Mouse (Mus musculus) liver, postnatal 0 days (tissue): ENCODE measurements around the gene Pde10a. TPM values are rescaled to one million over a fixed set of nuclear protein-coding genes. Genes with fewer than 3 reads are reported as not detected.

Source experiments
- ATAC-seq: fragments of 200-750 bp; cut with Nextera tagmentation; 2 replicates; pipeline ENCODE4 v1.8.0; 2017; ENCODE audit warnings: mild to moderate bottlenecking, moderate library complexity
- DNase-seq: peaks from one replicate; pipeline ENCODE4 v3.0.0-alpha.2; 2016
- H3K27ac ChIP-seq: fragments of 300-500 bp; sonication (generic); 2 replicates; pipeline ENCODE4 v1.5.1; 2014; ENCODE audit warnings: antibody characterized with exemption, moderate library complexity, mild to moderate bottlenecking, low read depth
- H3K27me3 ChIP-seq: fragments of 300-500 bp; sonication (generic); 2 replicates; pipeline ENCODE4 v1.6.1; 2014; ENCODE audit warnings: low read length, control low read depth, mixed read lengths; ENCODE audit not compliant: insufficient read depth
- H3K36me3 ChIP-seq: fragments of 300-500 bp; sonication (generic); replicated peaks from 2 replicates; pipeline ENCODE4 v1.6.1; 2014; ENCODE audit warnings: mild to moderate bottlenecking, control low read depth, low read length, moderate library complexity, mixed read lengths; ENCODE audit not compliant: insufficient read depth
- H3K4me1 ChIP-seq: fragments of 300-500 bp; sonication (generic); 2 replicates; pipeline ENCODE4 v1.6.1; 2014; ENCODE audit warnings: antibody characterized with exemption, mild to moderate bottlenecking, control low read depth; ENCODE audit not compliant: insufficient read depth
- H3K4me2 ChIP-seq: fragments of 300-500 bp; sonication (generic); 2 replicates; pipeline ENCODE4 v1.6.1; 2014; ENCODE audit warnings: low read depth, mild to moderate bottlenecking, low read length, moderate library complexity, mixed read lengths
- H3K4me3 ChIP-seq: fragments of 300-500 bp; sonication (generic); 2 replicates; pipeline ENCODE4 v1.5.1; 2014; ENCODE audit warnings: low read depth, low read length
- H3K9ac ChIP-seq: fragments of 300-500 bp; sonication (generic); replicated peaks from 2 replicates; pipeline ENCODE4 v1.6.1; 2014; ENCODE audit warnings: mild to moderate bottlenecking, moderate library complexity
- H3K9me3 ChIP-seq: fragments of 300-500 bp; sonication (generic); 2 replicates; pipeline ENCODE4 v1.6.1; 2016; ENCODE audit warnings: mild to moderate bottlenecking, control low read depth, low read length, mixed read lengths
- CTCF ChIP-seq: sonication (generic); IDR thresholded peaks from 2 replicates; pipeline ENCODE4 v1.5.1; 2016; ENCODE audit warnings: antibody characterized with exemption, low read depth
- EP300 ChIP-seq: IDR thresholded peaks from 2 replicates; pipeline ENCODE4 v1.6.1; 2016; ENCODE audit warnings: antibody characterized with exemption, low read depth, mild to moderate bottlenecking
- WGBS: fragments of 180-500 bp; shearing (Covaris S2); extraction: QIAGEN DNeasy Blood & Tissue Kit; methylation state at CpG from one replicate; pipeline ENCODE4 v1.1.7; 2014; ENCODE audit not compliant: insufficient replicate concordance; 5-methylcytosine and 5-hydroxymethylcytosine counted together
- polyA plus RNA-seq: library from polyadenylated mRNA; unstranded; fragments of >200 nt; fragmentation: Nextera tagmentation; extraction: Ambion mirVana; gene quantifications from 2 replicates; pipeline ENCODE4 v1.2.1, GENCODE M21; 2015

The Pde10a gene
- polyA plus RNA-seq, 1 experiment from 2014 or later, result 0.90 TPM

GRCm38 (mm10) chr17:8552346-8553035, 27.3 kb downstream of the Pde10a start:
- H3K36me3 ChIP-seq, result no peaks in the 10 kb centered on the region
- no peak for DNase-seq
- no peak for TF ChIP-seq CTCF
- TF ChIP-seq EP300, result no peak
- no peaks in the 10 kb centered on the region for H3K4me1 ChIP-seq
- no peak overlapping the region for H3K27ac ChIP-seq
- no peak overlapping the region for H3K4me2 ChIP-seq
- 0 out of 2 replicates have a peak, but pooled peaks cover 4% of the 10 kb centered on the region for H3K27me3 ChIP-seq
- H3K9ac ChIP-seq, result no peak overlapping the region
- no peaks in the 10 kb centered on the region for H3K9me3 ChIP-seq
- 66% methylated on average over 8 of the region's 8 CpGs for WGBS
- no peak overlapping the region for H3K4me3 ChIP-seq
- no peak for ATAC-seq

GRCm38 (mm10) chr17:8553601-8554000, 28.4 kb downstream of the Pde10a start:
- ATAC-seq (no peak), DNase-seq (no peak)
- Histone ChIP-seq H3K4me1 (no peaks in the 10 kb centered on the region), H3K4me2 (no peak overlapping the region), H3K27ac (no peak overlapping the region), H3K9me3 (no peaks in the 10 kb centered on the region), H3K27me3 (0 out of 2 replicates have a peak, but pooled peaks cover 4% of the 10 kb centered on the region), H3K36me3 (no peaks in the 10 kb centered on the region), H3K4me3 (no peak overlapping the region), H3K9ac (no peak overlapping the region)
- WGBS, result 56% methylated on average over 3 of the region's 3 CpGs
- TF ChIP-seq CTCF (no peak), EP300 (no peak)

DNA sequence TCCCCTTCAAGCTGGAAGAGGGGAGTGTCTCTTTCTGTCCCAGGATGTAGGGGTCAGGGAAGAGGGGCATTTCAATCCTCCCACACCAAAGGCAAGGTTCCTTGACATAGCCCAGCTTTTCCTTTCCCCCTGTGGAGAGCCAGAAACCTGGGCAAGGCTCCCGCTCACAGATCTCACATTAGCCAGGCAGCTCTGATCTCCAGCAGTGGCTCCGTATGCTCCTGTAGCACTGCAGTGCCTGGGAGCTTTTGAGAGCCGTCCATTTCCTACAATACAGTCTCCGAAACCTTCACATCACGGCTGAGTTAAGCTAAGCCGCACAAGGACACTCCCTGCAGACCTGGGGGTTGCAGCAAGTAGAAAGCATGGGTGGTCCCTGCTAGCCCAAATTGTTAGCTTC, 29.0 kb downstream of the Pde10a start:
- TF ChIP-seq EP300, result no peak
- no peak for TF ChIP-seq CTCF
- Histone ChIP-seq H3K36me3 (no peaks in the 10 kb centered on the region), H3K27me3 (0 out of 2 replicates have a peak, but pooled peaks cover 4% of the 10 kb centered on the region), H3K27ac (no peak overlapping the region), H3K9ac (no peak overlapping the region), H3K4me3 (no peak overlapping the region), H3K9me3 (no peaks in the 10 kb centered on the region), H3K4me1 (no peaks in the 10 kb centered on the region), H3K4me2 (no peak overlapping the region)
- ATAC-seq (no peak), DNase-seq (no peak)
- 85% methylated on average over 6 of the region's 6 CpGs for WGBS

DNA sequence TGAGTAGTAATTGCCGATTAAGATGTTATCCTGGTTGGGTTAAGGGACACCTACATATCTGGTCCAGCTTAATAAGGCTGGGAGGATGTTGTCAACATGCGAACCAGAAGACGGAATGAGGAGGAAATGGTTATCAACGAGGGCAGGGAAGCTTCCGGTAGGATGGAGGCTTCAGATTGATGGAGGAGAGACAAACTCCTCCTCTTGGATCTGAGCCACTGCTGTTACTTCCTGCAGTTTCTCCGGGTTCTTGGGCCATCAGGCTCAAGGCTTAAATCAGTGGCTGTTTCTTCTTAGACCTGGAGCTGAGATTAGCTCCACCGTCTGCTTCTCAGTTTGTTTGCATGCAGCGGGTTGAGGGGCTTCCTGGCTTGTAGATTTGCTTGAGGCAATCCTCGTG, 30.6 kb downstream of the Pde10a start:
- TF ChIP-seq EP300 (no peak), CTCF (no peak)
- no peak overlapping the region for H3K27ac ChIP-seq
- H3K9me3 ChIP-seq, result no peaks in the 10 kb centered on the region
- no peaks in the 10 kb centered on the region for H3K4me1 ChIP-seq
- WGBS, result 66% methylated on average over 9 of the region's 9 CpGs
- no peak overlapping the region for H3K4me2 ChIP-seq
- DNase-seq (no peak), ATAC-seq (no peak)
- no peaks in the 10 kb centered on the region for H3K27me3 ChIP-seq
- H3K36me3 ChIP-seq, result no peaks in the 10 kb centered on the region
- H3K4me3 ChIP-seq, result no peak overlapping the region
- no peak overlapping the region for H3K9ac ChIP-seq

- no peak overlapping the region for H3K4me3 ChIP-seq
- no peaks in the 10 kb centered on the region for H3K27me3 ChIP-seq
- DNase-seq (no peak), ATAC-seq (no peak)
- no peak overlapping the region for H3K4me2 ChIP-seq
- H3K9ac ChIP-seq, result no peak overlapping the region
- TF ChIP-seq CTCF (no peak), EP300 (no peak)
- no peaks in the 10 kb centered on the region for H3K4me1 ChIP-seq
- no peaks in the 10 kb centered on the region for H3K36me3 ChIP-seq
- WGBS, result 78% methylated on average over 6 of the region's 6 CpGs
- H3K27ac ChIP-seq, result no peak overlapping the region
- no peaks in the 10 kb centered on the region for H3K9me3 ChIP-seq
Observed at GRCm38 (mm10) chr17:8556223-8556622, 31.1 kb downstream of the Pde10a start.

GRCm38 (mm10) chr17:8557926-8558325, 32.8 kb downstream of the Pde10a start:
- no peak overlapping the region for H3K4me2 ChIP-seq
- DNase-seq (no peak), ATAC-seq (no peak)
- WGBS, result 70% methylated on average over 8 of the region's 8 CpGs
- TF ChIP-seq CTCF (no peak), EP300 (no peak)
- no peak overlapping the region for H3K4me3 ChIP-seq
- no peaks in the 10 kb centered on the region for H3K9me3 ChIP-seq
- no peaks in the 10 kb centered on the region for H3K36me3 ChIP-seq
- H3K9ac ChIP-seq, result no peak overlapping the region
- H3K4me1 ChIP-seq, result no peaks in the 10 kb centered on the region
- H3K27ac ChIP-seq, result no peak overlapping the region
- no peaks in the 10 kb centered on the region for H3K27me3 ChIP-seq
